Mouse (Mus musculus) testis, postnatal 14 days (tissue): ENCODE results near the gene Krit1.
"Not testable (repeated sequence)": the region's sequence is repeated elsewhere in the genome, so short reads cannot be mapped to it uniquely, and the experiment has no call there.

Experiments used
- DNase-seq: peaks from one replicate; pipeline ENCODE4 v3.0.0; 2021; ENCODE audit warnings: low spot score

Gene Krit1

DNA sequence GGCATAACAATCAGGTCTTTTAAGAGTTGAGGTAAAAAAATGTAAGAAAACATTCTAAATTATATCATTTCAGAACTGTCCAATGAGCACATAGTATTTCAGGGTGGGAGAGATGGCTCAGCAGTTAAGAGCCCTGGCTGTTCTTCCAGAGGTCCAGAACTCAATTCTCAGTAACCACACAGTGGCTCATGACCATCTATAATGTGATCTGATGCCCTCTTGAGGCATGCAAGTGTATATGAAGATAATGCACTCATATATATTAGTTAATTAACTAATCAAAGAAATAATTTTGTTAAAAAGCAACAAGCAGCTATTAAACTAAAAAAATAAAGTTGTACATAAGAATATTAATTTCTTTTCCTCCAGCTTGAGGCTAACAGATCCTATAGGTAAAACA lies 86.2 kb downstream of the Krit1 start:
- no peak for DNase-seq

DNA sequence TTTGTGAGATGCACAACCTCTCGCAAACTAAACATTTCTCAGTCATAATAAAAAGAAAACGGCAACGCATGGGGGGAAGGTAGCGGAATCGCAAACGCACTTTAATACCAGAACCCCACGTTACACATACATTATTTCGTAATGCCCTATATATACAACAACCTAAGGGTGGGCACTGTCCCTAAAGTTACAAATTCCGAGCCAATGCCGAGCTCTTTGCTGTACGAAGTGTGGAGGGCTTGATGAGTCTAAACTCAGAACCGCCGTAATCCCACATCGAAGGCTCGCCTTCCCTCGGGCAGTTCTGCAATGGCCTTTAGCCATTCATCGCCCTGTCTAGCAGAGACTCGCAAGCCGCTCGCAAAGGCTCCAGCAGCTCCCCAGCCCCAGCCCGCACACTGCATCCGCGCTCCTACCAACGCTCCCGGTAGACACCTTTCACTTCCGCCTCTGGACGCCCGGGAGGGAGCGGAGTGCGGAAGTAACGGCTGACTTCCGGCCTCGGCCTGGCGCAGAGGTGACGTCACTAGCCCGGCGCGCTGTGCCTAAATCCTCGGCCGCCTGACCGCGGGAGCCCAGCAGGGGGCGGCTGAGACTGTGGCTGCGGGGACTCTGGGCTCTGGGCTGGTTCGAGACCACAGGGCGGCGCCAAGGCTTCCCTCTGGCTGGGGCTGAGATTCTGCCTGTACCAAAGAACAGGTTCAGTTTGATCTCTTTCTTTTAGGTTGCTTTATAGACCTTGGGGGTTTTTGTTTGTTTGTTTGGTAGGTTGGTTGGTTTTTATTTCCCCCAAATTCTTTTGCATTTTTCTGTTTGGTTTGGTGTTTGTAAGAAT lies 90.7 kb downstream of the Krit1 start, which contains the start of gene Mterf1a:
Gene Mterf1a (minus strand): TSS at position 475 of the 835 bp plus-strand sequence.
- peak; percentile 20 for DNase-seq

DNA sequence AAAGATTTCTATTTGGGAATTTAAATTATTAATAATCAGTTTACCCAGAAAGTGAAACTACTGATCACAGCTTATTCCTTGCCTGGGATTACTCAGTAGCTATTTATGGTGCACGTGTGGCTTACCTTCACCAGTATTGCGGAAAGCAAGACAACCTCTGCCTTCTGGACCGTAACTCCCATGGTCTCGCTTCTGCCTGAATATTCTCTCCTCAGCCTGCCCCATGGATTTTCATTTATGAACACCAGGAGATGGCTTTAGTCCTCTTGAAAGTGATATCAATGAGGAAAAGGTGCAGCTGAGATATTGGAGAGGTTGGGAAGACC lies 91.3 kb downstream of the Krit1 start:
- not testable (repeated sequence) for DNase-seq
